Mouse (Mus musculus) left cerebral cortex, adult 2 months (tissue): ENCODE results near the gene 4933411K16Rik. TPM values are rescaled to one million over a fixed set of nuclear protein-coding genes. Genes with fewer than 3 reads are reported as not detected.

Experiments used
- DNase-seq, 2 experiments: peaks; one replicate each; pipeline ENCODE4 v3.0.0; 2021 to 2022; ENCODE audit warnings: low spot score in 2 of 2, mixed read lengths in 1 of 2; ENCODE audit errors: extremely low spot score in 1 of 2
- H3K27ac ChIP-seq: fragments of 200-600 bp; 2 replicates; pipeline ENCODE4 v1.8.1; 2022
- H3K4me3 ChIP-seq: fragments of 200-600 bp; 2 replicates; pipeline ENCODE4 v1.8.1; 2022
- CTCF ChIP-seq: fragments of 200-600 bp; IDR thresholded peaks from 2 replicates; pipeline ENCODE4 v1.8.1; 2022; ENCODE audit warnings: antibody characterized with exemption, mild to moderate bottlenecking, moderate library complexity
- intact Hi-C: fragments of 180-260 bp; cut with DNase I; formaldehyde crosslinking; loops from one replicate; pipeline ENCODE4 v1.15.1; 2025
- total RNA-seq, 2 experiments: library from RNA; stranded (reverse); gene quantifications; 2 replicates each; pipeline ENCODE4 v1.2.3; 2021

The 4933411K16Rik gene
- total RNA-seq, 2 experiments from 2014 or later, result 0.75 to 1.2 TPM

DNA sequence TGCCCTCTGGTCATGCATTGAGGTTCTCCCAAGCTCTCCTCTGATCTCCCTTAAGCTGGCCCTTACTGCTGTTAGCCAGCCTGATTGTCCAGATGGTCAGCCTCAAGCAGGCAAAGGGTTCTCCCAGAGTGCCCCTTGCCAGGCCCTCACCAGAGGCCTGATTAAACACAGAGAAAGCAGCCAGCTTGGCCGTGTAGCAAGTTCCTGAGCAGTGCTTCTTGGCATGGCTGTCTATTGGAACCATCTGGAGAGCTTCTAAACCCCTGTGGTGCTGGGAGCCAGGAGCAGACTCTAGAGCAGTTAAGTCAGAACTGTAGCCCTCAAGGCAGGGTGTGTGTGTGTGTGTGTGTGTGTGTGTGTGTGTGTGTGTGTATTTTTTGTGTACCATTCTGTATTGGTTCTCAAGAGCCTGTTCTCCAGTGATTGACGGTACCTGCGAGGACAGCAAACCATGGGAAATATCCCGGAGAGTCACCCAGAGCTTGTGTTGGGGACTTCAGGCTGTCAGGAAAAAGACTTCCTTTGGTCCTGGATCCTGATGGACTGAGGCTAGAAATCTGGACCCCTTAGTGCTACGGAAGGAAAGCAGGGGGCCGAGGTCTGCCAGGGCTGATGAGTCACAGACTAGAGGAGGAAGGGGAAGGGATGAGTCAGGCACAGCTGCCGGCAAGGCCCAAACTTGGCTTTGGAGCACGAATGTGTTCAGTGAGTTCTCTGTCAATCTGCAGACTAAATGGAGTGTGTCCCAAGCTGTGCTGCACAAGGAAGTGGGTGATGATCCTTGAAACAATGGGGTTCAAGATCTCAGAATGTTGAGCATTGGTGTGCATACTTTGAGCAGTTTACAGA is 34.4 kb upstream of the 4933411K16Rik start:
- H3K27ac ChIP-seq, result peak overlapping the region; percentile 86
- DNase-seq, result peak; percentile 43 to 49
- no peak overlapping the region for H3K4me3 ChIP-seq
- intact Hi-C loops, result no loop called here
- no peak for TF ChIP-seq CTCF

DNA sequence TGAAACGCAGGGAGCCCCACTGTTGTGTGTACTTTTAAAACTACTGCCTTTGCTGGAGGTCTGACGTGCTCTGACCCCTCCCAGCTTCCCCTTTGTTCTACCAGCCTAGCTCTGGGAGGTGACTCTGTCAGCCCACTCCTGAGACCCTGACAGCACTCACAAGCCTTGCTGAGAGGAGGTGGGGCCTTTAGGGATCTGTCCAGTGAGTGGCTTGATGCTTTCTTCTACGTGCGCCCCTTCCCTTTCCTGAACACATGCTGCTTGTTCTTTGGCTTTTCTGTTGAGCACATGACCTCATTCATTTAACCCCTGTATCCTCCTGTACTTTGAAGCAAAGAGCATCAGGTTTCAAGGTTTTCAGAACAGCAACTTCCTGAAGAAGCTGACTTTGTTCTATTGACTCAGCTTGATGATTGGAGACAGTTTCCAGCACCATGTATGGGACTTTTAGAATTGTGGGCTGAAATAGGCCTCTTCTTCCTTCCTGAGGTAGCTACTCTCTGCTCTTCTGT is 33.0 kb upstream of the 4933411K16Rik start:
- 0 out of 2 replicates have a peak overlapping the region, but pooled peaks have one; percentile 21 for H3K27ac ChIP-seq
- DNase-seq, result no peak
- intact Hi-C loops, result no loop called here
- TF ChIP-seq CTCF, result no peak
- no peak overlapping the region for H3K4me3 ChIP-seq

DNA sequence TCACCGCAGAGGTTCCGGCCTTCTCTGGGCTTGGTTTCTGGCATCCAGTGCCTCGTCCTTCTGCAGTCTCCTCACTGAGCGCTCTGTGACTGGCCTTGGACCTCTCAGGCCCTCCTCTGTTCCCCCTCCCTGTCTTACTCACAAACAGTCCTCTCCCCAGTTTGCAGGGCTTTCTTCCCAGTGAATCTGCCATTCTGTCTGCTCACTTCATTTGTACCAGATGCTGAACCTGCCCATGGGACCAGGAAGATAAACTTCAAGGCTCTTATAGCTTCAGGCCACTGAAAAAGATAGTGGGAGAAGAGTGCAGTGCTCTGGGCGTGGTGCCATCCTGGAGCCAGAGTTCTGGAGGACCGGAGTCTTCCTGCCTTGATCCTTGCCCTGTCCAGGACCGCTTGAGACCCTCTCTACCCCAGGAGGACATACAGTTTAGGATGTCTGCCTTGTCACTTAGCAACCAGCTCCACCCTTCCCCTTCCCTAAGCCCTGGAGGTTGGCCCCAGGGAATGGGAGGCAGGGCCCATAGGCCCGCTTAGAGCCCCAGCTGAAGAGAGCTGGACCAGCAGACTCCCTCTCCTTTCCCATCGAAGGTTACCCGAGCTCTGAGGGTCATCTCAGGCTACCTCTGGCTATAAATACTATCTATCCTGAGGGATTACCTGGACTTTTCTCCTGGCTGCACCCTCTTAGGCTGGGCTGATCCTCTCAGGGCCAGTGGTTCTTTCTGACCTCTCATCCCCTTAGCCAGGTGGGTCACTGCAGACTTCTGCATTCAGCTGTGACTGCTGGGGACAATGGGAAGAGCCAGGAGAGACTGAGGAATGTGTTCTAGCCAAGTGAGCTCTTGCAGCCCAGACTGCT is 30.1 kb upstream of the 4933411K16Rik start:
- no peak for TF ChIP-seq CTCF
- no peak overlapping the region for H3K27ac ChIP-seq
- no peak overlapping the region for H3K4me3 ChIP-seq
- no peak for DNase-seq
- intact Hi-C loops, result no loop called here

DNA sequence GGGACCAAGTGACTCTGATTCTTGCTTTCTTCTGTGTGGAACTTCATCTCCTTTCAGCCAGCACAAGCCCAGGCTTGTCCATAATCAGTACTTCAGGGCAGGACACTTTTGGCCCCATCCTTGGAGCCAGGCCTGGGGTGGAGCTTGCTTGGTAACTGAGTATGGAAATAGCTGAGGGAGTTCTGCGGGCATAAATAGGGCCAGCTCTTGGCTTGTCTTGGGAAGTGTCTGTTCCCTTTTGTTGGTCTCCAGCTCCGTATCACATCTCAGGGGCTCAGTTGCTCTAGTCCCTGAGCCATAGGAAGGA is 29.6 kb upstream of the 4933411K16Rik start:
- Histone ChIP-seq H3K27ac (no peak overlapping the region), H3K4me3 (no peak overlapping the region)
- TF ChIP-seq CTCF, result no peak
- intact Hi-C loops, result no loop called here
- no peak for DNase-seq

DNA sequence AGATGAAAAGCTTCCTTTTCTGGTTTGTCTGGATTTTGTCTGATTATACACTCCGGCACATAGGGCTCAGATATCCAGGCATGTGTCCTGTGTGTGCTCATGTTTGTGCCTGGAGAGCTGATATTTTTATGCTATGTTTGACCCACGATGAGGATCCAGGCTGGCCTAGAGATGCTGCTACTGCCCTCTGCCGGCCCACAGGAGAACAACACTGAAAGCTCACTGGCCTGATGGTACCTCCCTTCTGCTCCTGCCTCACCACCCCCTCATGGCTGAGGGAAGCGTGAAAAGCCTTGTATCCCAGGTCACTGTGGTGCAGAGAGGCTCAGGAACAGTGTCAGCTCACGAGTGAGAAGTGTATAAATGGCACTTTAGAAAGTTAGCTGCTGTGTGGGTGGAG is 25.9 kb upstream of the 4933411K16Rik start:
- intact Hi-C loops, result loop anchor here (2.0 to 5.0 kb wide), 2 partner anchors 45 to 129 kb away; partner anchors contain the start of genes Mms19, Rrp12 and Ubtd1
- peak; percentile 76 to 83 for DNase-seq
- Histone ChIP-seq H3K27ac (no peak overlapping the region), H3K4me3 (no peak overlapping the region)
- peak; percentile 98 for TF ChIP-seq CTCF

DNA sequence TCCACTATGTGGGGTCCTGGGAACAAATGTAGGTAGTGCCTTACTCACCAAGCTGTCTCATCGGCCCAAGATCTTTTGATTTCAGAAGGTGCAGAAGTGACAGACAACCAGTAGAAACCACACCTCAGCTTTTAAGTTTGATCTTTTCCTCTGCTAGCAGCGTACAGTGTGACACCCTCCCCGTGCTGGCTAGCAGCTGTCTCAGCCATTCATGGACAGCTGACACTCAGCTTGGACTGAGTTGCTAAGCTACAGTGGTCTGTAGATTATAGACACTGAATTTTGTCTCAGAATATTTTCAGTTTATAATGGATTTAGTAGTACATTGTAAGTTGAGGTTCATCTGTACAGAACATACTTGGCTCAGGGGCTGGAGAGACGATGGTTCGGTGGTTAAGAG is 20.9 kb upstream of the 4933411K16Rik start:
- no peak for TF ChIP-seq CTCF
- intact Hi-C loops, result no loop called here
- no peak overlapping the region for H3K4me3 ChIP-seq

DNA sequence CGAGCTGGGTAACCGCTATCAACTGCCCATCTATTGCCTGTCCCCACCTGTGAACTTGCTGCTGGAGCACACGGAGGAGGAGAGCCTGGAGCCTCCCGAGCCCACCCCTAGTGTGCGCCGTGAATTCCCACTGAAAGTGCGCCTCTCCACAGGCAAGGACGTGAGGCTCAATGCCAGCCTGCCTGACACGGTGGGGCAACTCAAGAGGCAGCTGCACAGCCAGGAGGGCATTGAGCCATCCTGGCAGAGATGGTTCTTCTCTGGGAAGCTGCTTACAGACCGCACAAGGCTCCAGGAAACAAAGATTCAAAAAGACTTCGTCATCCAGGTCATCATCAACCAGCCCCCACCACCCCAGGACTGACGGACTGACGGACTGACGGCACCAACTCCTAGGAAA is 18.4 kb upstream of the 4933411K16Rik start:
- no peak overlapping the region for H3K4me3 ChIP-seq
- H3K27ac ChIP-seq, result no peak overlapping the region
- intact Hi-C loops, result no loop called here
- no peak for TF ChIP-seq CTCF
- no peak for DNase-seq

More for the DNA sequence above, 20.9 kb upstream of the 4933411K16Rik start:
- DNase-seq, result no peak
- no peak overlapping the region for H3K27ac ChIP-seq

DNA sequence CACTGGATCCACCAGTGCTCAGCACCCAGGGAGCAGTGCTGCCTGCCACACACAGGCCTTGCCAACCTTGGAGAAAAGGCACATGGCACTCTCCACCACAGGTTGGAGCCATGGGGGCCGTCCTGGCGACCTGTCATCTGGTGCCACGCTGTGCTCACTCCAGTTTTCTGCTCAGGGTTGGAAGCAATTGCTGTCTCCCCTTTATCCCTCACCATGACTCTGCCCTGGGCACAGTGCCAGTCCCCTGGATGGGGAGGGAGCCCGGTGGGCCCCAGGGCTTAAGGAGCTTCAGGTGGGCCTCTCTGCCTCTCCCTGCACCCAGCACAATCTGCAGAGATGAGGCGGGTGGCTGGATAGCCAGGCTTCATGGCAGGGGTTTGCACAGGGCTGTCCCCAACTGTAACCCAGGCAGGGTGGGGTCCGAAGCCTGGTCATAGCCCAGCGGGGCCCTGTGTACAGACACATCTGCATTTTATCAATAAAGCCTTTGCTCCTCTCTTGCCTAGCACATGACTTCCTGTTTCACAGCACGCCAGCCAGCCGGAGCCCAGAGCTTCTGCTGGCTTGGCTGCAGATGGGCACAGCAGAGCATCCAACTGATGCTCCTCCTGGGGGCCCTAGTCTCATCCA is 17.8 kb upstream of the 4933411K16Rik start:
- no peak overlapping the region for H3K4me3 ChIP-seq
- no peak for DNase-seq
- TF ChIP-seq CTCF, result no peak
- intact Hi-C loops, result no loop called here
- no peak overlapping the region for H3K27ac ChIP-seq

DNA sequence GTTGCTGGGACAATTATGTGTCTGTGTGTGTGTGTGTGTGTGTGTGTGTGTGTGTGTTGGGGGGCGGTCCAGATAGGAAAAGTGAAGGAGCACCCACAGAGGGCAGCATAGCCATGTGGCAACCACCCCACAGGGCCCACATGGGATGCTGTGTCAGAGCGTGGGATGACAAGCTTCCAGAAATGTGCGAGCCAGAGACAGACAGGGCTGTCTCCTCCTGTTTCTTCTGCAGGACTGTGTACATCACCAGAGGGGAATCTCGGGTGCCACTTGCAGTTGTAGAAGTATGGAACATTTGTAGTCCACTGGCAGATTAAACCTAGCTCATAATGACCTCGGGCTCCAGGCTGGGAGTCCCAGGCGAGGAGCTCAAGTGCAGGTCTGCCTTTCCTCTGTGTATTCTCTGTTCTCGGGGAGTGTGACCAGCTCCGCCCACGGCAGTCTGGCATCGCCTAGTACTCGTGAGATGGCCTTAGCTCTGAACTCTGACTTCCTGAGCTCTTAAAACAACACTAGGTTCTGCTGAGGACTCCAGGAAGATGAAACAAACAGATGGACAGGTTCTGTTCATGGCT is 17.1 kb upstream of the 4933411K16Rik start:
- no peak for TF ChIP-seq CTCF
- peak overlapping the region; percentile 13; the same call in 1 of the 2 replicates for H3K27ac ChIP-seq
- DNase-seq, result no peak
- intact Hi-C loops, result loop anchor here (1.0 to 5.0 kb wide), 3 partner anchors 34 to 131 kb away; no protein-coding TSS in a partner anchor
- no peak overlapping the region for H3K4me3 ChIP-seq

DNA sequence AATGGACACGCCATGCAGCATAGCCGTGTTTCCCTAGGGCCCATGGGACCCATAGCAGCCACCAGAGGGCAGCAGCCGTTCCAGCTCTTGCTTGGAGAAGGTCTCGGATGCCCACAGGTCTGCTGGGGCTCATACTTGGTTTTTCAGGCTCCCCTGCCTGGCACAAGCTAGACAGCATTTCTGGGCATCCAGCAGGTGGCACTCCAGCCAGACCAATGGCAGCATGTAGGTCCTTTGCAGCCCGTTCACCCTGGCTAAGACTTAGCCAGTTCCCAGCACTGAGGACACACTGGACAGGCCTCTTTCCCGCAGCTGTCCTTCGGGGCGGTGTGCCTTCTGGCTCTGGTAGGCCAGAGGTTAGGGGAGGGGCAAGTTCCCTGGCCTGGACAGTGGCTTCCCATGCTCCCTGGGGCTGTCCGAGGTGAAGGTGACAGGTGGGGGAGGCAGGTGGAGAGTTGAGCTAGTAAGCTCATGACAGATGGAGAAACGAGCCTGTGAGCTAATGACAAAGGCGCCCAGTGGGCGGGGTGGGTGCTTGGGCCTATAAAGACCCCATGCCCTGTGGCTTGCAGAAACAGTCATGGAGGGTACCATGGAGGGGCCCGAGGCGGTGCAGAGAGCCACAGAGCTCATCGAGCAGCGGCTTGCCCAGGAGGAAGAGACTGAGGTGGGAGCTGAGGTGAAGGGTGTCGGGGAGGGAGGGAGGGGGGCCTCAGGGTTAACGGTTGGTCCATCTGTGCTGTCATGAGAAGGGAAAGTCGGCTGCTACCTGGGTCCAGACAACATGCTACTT is 16.4 kb upstream of the 4933411K16Rik start, which contains the start of gene Ankrd2:
TSS of gene Ankrd2 (plus strand) at position 545 of the 793 bp plus-strand sequence.
- Histone ChIP-seq H3K27ac (peak within 1 kb of the TSS; percentile 13; the same call in 1 of the 2 replicates), H3K4me3 (no peak within 1 kb of the TSS)
- intact Hi-C loops, result loop anchor here (1.0 to 5.0 kb wide), 3 partner anchors 34 to 131 kb away; no protein-coding TSS in a partner anchor
- TF ChIP-seq CTCF, result peak; percentile 91
- peak; percentile 77 to 78 for DNase-seq
